Comparison of ENCODE assay signal across 16 mouse cellular contexts in genomic region chr10:117430224-117430884, GRCm38 (mm10).
"Had no signal": no experiment of that assay in that cellular context is flagged by ENCODE, and none has a peak within 500 bp of the region (broad histone marks: within the 10 kb centered on the region; RNA-seq: fewer than 3 reads in every experiment).

No protein-coding gene starts in this region.

- H3K36me3 ChIP-seq: neural tube, embryonic 13.5 days; neural tube, embryonic 15.5 days; stomach, embryonic 15.5 days had no signal

- H3K9ac ChIP-seq: neural tube, embryonic 13.5 days; neural tube, embryonic 15.5 days; stomach, embryonic 15.5 days had no signal

- DNase-seq: retina, postnatal 1 day; right cerebral cortex, adult 18-20 months; right cerebral cortex, postnatal 14 days; right cerebral cortex, postnatal 25 days; right cerebral cortex, postnatal 4 days; spleen, adult 18-20 months; thymus, adult 18-20 months; thymus, adult 2 months; thymus, postnatal 14 days; thymus, postnatal 25 days; thymus, postnatal 36 days; thymus, postnatal 4 days had no signal

- H3K27me3 ChIP-seq: neural tube, embryonic 15.5 days; stomach, embryonic 15.5 days had no signal

- H3K27ac ChIP-seq: neural tube, embryonic 13.5 days; neural tube, embryonic 15.5 days; stomach, embryonic 15.5 days; stomach, postnatal 0 days had no signal

- H3K4me3 ChIP-seq: neural tube, embryonic 13.5 days; neural tube, embryonic 15.5 days; stomach, embryonic 15.5 days had no signal

- H3K4me2 ChIP-seq: neural tube, embryonic 13.5 days; neural tube, embryonic 15.5 days; stomach, embryonic 15.5 days had no signal

- H3K9me3 ChIP-seq: neural tube, embryonic 13.5 days; neural tube, embryonic 15.5 days; stomach, embryonic 15.5 days had no signal
